Mouse (Mus musculus): ENCODE data around the gene Ptafr.

GRCm38 (mm10) chr4:132610301-132610984 lies 46.6 kb downstream of the Ptafr start:
- TF ChIP-seq EP300 (IDR thresholded peaks at IDR 0.05; ENCODE audit: insufficient read depth, low read depth, low read length) = no peak
- TF ChIP-seq POLR2A (IDR thresholded peaks at IDR 0.05; ENCODE audit: insufficient read depth, low read length) = no peak
